Mouse (Mus musculus): ENCODE results near the gene Mrc2. TPM values are rescaled to one million over a fixed set of nuclear protein-coding genes. Genes with fewer than 3 reads are reported as not detected.

The Mrc2 gene
- polyA plus RNA-seq, 1 experiment from 2014 or later = 35.3 TPM

DNA sequence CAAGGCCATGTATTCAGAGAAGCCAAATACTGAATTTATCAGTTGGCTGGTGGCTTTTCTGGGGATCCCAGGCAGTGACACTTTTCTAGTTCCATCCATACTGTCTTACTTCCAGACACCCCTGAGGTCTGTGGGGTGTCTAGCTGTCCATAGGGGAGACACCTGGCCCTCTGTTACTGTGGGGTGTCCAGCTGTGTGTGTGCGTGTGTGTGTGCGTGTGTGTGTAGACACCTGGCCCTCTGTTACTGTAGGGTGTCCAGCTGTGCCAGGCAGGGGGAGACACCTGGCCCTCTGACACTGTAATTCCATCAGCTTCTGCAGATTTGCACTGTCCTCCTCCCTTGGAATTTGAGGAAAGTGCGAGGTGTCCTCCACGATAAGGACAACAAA lies 61.4 kb downstream of the Mrc2 start:
- Histone ChIP-seq H3K27me3 (no peaks in the 10 kb centered on the region), H3K27ac (no peak overlapping the region), H3K4me1 (peaks cover 13% of the 10 kb centered on the region), H3K9me3 (no peaks in the 10 kb centered on the region), H3K9ac (no peak overlapping the region), H3K4me3 (no peak overlapping the region), H3K4me2 (replicated peaks) (no peak overlapping the region), H3K36me3 (peaks cover 18% of the 10 kb centered on the region)
- no peak for ATAC-seq (ENCODE audit: insufficient number of reproducible peaks, insufficient read depth, low FRiP score, low TSS enrichment)
- WGBS = 89% methylated on average over 4 of the region's 4 CpGs

DNA sequence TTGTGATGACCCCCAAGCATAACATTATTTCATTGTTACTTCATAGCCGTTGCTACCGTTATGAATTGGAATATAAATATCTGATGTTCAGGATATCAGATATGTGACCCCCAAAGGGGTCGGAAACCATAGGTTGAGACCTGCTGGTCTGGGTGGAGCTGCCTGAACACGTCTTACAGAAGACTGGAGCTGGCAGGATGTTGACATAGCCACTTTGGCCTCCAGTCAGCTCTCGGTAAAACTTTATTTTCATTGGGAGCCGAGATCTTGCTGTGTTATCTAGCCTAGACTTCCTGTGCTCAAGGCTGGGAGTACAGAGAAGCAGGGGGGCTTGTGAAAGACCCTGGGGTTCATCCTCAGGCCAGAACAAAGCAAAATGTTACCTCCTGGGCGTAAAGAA lies 63.9 kb downstream of the Mrc2 start:
- no peak overlapping the region for H3K27ac ChIP-seq
- 55% methylated on average over 7 of the region's 7 CpGs for WGBS
- no peak for ATAC-seq (ENCODE audit: insufficient number of reproducible peaks, insufficient read depth, low FRiP score, low TSS enrichment)

DNA sequence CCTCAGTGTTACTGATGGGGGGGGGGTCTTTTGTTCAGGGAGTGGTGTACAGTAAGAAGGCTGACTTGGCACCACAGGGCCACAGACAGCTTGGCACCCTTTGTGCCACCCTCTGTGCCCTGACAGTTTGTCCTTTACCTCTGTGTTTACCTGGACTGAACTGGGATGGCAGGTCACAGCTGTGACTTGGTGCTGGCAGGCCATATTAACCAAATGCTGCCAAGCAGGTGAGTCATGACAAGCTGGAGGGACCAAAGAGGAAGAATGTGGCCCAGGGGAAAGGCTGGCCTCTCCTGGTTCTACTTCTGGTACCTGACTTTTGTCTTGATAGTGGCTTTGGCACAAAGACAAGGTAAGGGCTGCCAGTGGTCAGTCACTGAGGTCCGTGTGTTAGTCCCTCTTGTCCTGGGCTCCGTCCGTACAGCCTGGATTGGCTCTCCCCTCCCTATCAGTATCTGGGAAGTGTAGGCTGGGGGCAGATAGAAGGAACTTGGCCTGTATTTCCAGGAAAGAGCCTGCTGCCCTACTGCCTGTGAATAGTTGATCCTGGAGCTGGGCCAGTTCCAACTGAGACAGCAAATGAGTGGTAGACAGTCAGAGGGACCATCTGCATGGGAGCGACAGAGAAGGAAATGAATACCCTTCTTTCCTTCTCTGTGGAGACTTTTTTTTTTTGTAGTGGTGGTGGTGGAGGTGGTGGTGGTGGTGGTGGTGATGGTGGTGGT lies 69.8 kb downstream of the Mrc2 start:
- WGBS = 84% methylated on average over 4 of the region's 4 CpGs
- H3K9me3 ChIP-seq = no peaks in the 10 kb centered on the region
- H3K27ac ChIP-seq = no peak overlapping the region
- peaks cover 20% of the 10 kb centered on the region for H3K4me1 ChIP-seq
- no peaks in the 10 kb centered on the region for H3K36me3 ChIP-seq
- peaks cover 3% of the 10 kb centered on the region; the same call in 1 of the 2 replicates for H3K27me3 ChIP-seq
- ATAC-seq (ENCODE audit: insufficient number of reproducible peaks, insufficient read depth, low FRiP score, low TSS enrichment) = no peak
- no peak overlapping the region for H3K9ac ChIP-seq
- no peak overlapping the region for H3K4me2 ChIP-seq (replicated peaks)
- H3K4me3 ChIP-seq = no peak overlapping the region

More for the DNA sequence above, 63.9 kb downstream of the Mrc2 start:
- H3K36me3 ChIP-seq = no peaks in the 10 kb centered on the region
- no peaks in the 10 kb centered on the region for H3K27me3 ChIP-seq
- H3K9ac ChIP-seq = no peak overlapping the region
- H3K4me1 ChIP-seq = peaks cover 13% of the 10 kb centered on the region
- H3K4me3 ChIP-seq = no peak overlapping the region
- no peak overlapping the region for H3K4me2 ChIP-seq (replicated peaks)
- no peaks in the 10 kb centered on the region for H3K9me3 ChIP-seq

DNA sequence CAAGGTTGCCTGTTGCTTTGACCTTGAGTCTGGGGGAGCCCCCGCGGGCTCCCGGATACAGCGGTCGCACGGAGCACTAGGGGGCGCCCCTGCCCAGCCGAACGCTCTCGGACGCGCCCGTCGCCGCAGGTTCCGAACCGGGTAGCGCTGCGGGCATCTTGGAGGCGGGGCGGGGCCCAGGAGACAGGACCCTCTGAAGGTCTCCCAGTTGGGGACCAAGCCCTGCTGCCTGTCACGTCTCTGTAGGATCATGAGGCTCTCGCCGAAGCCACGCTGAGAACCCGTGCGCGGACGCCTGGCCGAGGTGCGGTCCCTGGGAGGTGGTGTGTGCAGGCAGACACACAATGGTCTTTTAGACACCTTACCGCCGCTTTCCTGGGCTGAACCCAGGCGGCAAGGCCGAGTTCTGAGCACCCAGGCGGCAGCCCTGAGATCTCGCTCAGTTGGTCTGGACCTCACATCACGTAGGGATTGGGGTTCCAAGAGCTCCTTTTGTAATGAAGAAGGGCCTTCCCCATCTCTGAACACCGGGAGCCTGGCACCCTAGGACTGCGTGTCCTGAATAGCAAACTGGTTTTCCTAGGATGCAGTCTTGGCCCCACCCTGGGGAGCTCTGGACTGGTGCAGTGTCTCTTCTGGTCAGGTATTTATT lies 70.6 kb downstream of the Mrc2 start:
- peaks cover 20% of the 10 kb centered on the region for H3K4me1 ChIP-seq
- peak overlapping the region; percentile 81 for H3K4me2 ChIP-seq (replicated peaks)
- H3K27me3 ChIP-seq = peaks cover 3% of the 10 kb centered on the region; the same call in 1 of the 2 replicates
- H3K4me3 ChIP-seq = peak overlapping the region; percentile 53
- 0 out of 2 replicates have a peak overlapping the region, but pooled peaks have one; percentile 17 for H3K27ac ChIP-seq
- WGBS = under 1% methylated on average over 40 of the region's 40 CpGs
- no peaks in the 10 kb centered on the region for H3K36me3 ChIP-seq
- H3K9ac ChIP-seq = peak overlapping the region; percentile 55
- ATAC-seq (ENCODE audit: insufficient number of reproducible peaks, insufficient read depth, low FRiP score, low TSS enrichment) = peak; percentile 71
- no peaks in the 10 kb centered on the region for H3K9me3 ChIP-seq

DNA sequence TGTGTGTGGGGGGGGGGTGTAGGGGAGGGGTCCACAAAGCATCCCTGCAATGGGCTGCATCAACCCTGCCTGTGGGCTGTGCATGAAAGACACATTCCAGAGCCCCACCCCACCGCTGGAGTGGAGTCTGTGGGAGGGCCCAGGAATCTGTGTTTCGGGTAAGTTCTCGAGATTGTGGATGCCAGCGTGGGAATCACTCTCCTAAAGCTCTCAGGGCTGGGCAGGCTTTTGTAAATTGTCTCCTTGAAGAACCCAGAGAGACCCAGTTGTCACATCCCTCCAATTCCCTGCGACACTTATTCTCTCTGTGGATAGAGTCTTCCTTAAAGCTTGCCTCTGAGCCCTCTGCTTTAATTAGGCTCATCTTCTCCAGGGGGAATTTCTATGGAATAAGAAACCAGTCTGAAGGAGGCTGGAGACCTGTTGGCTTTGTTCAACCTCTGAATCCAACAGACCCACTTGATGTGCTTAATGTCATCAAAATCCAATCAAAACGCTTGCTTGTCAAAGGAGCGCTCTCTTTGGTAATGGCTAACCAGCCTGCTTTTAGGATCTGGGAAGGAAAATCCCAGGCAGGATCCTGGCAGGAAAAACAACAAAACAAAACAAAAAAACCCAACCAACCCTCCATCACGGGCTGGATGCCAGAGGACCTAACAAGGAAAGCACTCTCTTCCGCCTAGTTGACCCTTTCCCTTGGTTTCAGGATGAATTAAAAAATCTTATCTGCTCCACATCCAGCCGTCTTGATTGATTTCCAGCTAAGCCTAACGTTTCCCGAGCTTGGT lies 71.3 kb downstream of the Mrc2 start:
- peak overlapping the region; percentile 81 for H3K4me2 ChIP-seq (replicated peaks)
- WGBS = 35% methylated on average over 12 of the region's 12 CpGs
- ATAC-seq (ENCODE audit: insufficient number of reproducible peaks, insufficient read depth, low FRiP score, low TSS enrichment) = no peak

DNA sequence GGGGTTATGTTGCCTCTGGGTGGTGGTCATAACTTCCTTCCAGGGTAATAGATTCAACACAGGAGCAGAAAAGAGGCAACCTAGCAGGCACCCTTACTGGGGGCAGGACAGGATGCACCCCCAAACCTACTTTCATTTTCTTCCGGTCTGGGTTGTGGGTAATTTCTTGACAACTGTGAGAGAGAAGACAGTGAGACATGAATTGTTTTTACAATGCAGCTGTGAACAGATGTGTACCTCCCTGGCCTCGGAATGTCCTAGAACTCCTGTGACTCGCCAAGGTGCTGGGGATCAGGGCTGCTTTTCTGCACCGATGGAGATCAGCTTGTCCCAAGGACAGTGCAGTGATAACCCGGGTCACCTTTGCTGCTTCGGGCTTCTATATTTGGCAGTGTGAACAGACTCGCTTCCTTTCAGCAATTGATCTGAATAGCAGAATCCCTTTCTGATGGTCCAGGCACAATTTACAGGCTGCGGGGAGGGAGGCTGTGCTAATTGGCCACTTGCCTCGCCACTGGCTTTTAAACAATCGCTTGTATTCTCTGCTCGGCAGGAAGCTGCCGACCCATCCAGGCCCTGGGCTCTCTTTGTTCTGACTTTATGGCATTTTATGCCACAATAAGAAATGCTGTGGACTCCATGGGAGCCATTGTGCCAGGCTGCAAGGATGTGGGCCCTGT lies 72.1 kb downstream of the Mrc2 start:
- WGBS = 17% methylated on average over 12 of the region's 12 CpGs
- Histone ChIP-seq H3K9ac (no peak overlapping the region), H3K9me3 (no peaks in the 10 kb centered on the region), H3K4me1 (peaks cover 20% of the 10 kb centered on the region), H3K27me3 (peaks cover 3% of the 10 kb centered on the region; the same call in 1 of the 2 replicates), H3K4me2 (replicated peaks) (0 out of 2 replicates have a peak overlapping the region, but pooled peaks have one; percentile 10), H3K4me3 (no peak overlapping the region), H3K27ac (0 out of 2 replicates have a peak overlapping the region, but pooled peaks have one; percentile 36), H3K36me3 (no peaks in the 10 kb centered on the region)
- ATAC-seq (ENCODE audit: insufficient number of reproducible peaks, insufficient read depth, low FRiP score, low TSS enrichment) = no peak

More for the DNA sequence above, 71.3 kb downstream of the Mrc2 start:
- Histone ChIP-seq H3K27me3 (peaks cover 3% of the 10 kb centered on the region; the same call in 1 of the 2 replicates), H3K4me1 (peaks cover 20% of the 10 kb centered on the region), H3K9me3 (no peaks in the 10 kb centered on the region), H3K36me3 (no peaks in the 10 kb centered on the region), H3K4me3 (peak overlapping the region; percentile 53), H3K27ac (no peak overlapping the region), H3K9ac (peak overlapping the region; percentile 55)

DNA sequence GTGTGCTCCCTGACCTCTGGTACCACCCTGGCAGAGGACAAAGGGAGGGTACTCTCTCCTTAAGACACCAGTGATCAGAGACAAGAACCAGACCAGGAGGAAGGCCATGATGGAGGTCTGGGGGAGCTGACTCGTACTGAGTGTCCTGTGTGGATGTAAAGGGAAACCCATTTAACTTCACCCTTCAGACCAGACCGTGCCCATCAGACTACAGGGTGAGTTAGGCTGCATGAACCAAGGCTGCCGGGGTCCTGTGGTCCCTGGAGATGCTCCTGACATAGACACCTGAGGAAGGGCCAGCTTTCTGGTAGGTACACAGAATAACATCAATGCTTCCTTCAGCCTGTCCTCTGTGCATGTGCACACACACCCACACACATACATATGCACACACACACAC lies 73.2 kb downstream of the Mrc2 start:
- Histone ChIP-seq H3K27me3 (peaks cover 3% of the 10 kb centered on the region; the same call in 1 of the 2 replicates), H3K4me1 (peaks cover 20% of the 10 kb centered on the region), H3K9ac (no peak overlapping the region), H3K9me3 (no peaks in the 10 kb centered on the region), H3K36me3 (no peaks in the 10 kb centered on the region), H3K4me3 (no peak overlapping the region), H3K27ac (no peak overlapping the region), H3K4me2 (replicated peaks) (no peak overlapping the region)
- 84% methylated on average over 3 of the region's 3 CpGs for whole genome bisulfite sequencing
- ATAC-seq (ENCODE audit: insufficient number of reproducible peaks, insufficient read depth, low FRiP score, low TSS enrichment) = no peak

DNA sequence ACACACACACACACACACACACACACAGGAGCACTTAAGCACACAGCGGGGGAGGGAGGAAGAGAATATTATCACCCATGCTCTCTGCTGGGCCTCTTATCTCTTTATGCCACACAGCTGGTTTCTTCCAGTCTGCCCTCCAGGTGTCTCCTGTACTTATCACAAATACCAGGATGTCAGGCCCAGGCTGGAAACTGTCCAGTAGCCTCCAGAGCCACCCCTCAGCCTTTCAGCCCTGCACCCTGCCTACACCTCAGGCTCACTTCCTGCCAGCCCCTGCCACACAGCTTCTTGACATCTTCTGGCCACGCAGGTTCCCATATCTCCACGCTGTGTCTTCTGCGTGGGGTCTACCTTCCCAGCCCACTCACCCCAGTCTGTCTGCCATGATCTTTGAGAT lies 73.6 kb downstream of the Mrc2 start:
- Histone ChIP-seq H3K4me1 (peaks cover 20% of the 10 kb centered on the region), H3K4me3 (no peak overlapping the region), H3K27ac (no peak overlapping the region), H3K9ac (no peak overlapping the region), H3K4me2 (replicated peaks) (no peak overlapping the region), H3K9me3 (no peaks in the 10 kb centered on the region), H3K36me3 (no peaks in the 10 kb centered on the region), H3K27me3 (peaks cover 3% of the 10 kb centered on the region; the same call in 1 of the 2 replicates)
- 83% methylated on average over 4 of the region's 4 CpGs for WGBS
- no peak for ATAC-seq (ENCODE audit: insufficient number of reproducible peaks, insufficient read depth, low FRiP score, low TSS enrichment)

DNA sequence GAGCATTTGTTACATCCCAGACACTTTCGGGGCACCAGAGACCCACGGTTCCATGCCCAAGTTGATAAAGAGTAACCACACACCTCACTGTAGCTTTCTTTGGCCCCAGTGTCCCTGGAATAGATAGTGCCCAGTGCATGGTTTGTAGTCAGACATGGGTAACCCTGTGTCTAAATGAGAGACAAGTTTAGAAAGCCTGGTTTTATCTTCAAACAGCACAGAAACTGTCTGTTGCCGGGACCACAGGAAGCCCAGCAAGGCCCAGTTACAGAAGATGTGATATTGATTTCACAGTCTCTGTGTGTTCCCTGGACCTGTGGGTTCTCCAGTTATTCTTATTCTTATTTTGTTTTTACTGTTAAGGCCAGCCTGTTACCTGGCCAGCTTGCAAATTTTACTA lies 74.7 kb downstream of the Mrc2 start:
- no peak overlapping the region for H3K27ac ChIP-seq
- H3K9me3 ChIP-seq = no peaks in the 10 kb centered on the region
- H3K27me3 ChIP-seq = 0 out of 2 replicates have a peak, but pooled peaks cover 3% of the 10 kb centered on the region
- ATAC-seq (ENCODE audit: insufficient number of reproducible peaks, insufficient read depth, low FRiP score, low TSS enrichment) = no peak
- H3K9ac ChIP-seq = no peak overlapping the region
- H3K4me3 ChIP-seq = no peak overlapping the region
- H3K4me2 ChIP-seq (replicated peaks) = no peak overlapping the region
- peaks cover 20% of the 10 kb centered on the region for H3K4me1 ChIP-seq
- WGBS = 85% methylated on average over 3 of the region's 3 CpGs
- H3K36me3 ChIP-seq = no peaks in the 10 kb centered on the region

DNA sequence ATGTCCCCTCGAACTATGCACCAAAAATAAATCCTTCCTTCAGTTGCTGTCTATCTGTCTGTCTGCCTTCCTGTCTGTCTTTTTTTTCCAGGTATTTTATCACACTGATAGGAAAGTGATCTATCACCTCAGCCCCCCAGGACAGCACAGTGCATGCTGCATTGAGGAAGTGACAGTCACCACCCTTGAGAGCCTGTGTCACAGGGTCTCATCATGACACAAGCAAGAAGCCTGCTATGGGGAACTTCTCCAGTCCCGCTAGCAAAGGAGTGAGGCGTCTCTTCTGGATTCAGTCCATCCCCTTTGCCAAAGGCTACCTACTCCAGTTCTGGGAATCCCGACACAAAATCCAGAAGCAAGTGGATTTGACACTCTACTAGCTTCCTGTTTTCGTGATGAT lies 76.4 kb downstream of the Mrc2 start:
- WGBS = 87% methylated on average over 5 of the region's 5 CpGs
- ATAC-seq (ENCODE audit: insufficient number of reproducible peaks, insufficient read depth, low FRiP score, low TSS enrichment) = no peak
- H3K4me2 ChIP-seq (replicated peaks) = no peak overlapping the region
- H3K9me3 ChIP-seq = no peaks in the 10 kb centered on the region
- H3K4me1 ChIP-seq = peaks cover 13% of the 10 kb centered on the region
- H3K27me3 ChIP-seq = 0 out of 2 replicates have a peak, but pooled peaks cover 3% of the 10 kb centered on the region
- H3K9ac ChIP-seq = no peak overlapping the region
- H3K36me3 ChIP-seq = no peaks in the 10 kb centered on the region
- H3K4me3 ChIP-seq = no peak overlapping the region
- no peak overlapping the region for H3K27ac ChIP-seq

All from embryonic facial prominence, embryonic 12.5 days (tissue).